Mouse (Mus musculus) hindbrain, embryonic 10.5 days (tissue): Measurements from ENCODE around the gene Ticam1. TPM values are rescaled to one million over a fixed set of nuclear protein-coding genes. Genes with fewer than 3 reads are reported as not detected.
A peak's percentile ranks its signal among the peaks of the same experiment; 100 is the strongest.
"Not testable (repeated sequence)": the region's sequence is repeated elsewhere in the genome, so short reads cannot be mapped to it uniquely, and the experiment has no call there.

Experiments
- DNase-seq: peaks from one replicate; pipeline ENCODE4 v3.0.0-alpha.2; 2017; ENCODE audit warnings: low spot score
- H3K27ac ChIP-seq: fragments of 300-500 bp; sonication (generic); 2 replicates; pipeline ENCODE4 v1.5.1; 2016; ENCODE audit warnings: mild to moderate bottlenecking, moderate library complexity
- H3K27me3 ChIP-seq: fragments of 300-500 bp; sonication (generic); 2 replicates; pipeline ENCODE4 v1.6.1; 2016; ENCODE audit warnings: mild to moderate bottlenecking; ENCODE audit not compliant: poor library complexity, insufficient read depth, severe bottlenecking
- H3K36me3 ChIP-seq: fragments of 300-500 bp; sonication (generic); 2 replicates; pipeline ENCODE4 v1.6.1; 2016; ENCODE audit warnings: mild to moderate bottlenecking, moderate library complexity
- H3K4me1 ChIP-seq: fragments of 300-500 bp; sonication (generic); replicated peaks from 2 replicates; pipeline ENCODE4 v1.6.1; 2016; ENCODE audit warnings: mild to moderate bottlenecking
- H3K4me3 ChIP-seq: fragments of 300-500 bp; sonication (generic); 2 replicates; pipeline ENCODE4 v1.5.1; 2016; ENCODE audit warnings: mild to moderate bottlenecking, moderate library complexity
- H3K9me3 ChIP-seq: fragments of 300-500 bp; sonication (generic); 2 replicates; pipeline ENCODE4 v1.6.1; 2016; ENCODE audit warnings: mild to moderate bottlenecking, moderate library complexity
- WGBS: fragments of 180-500 bp; shearing (Covaris S2); methylation state at CpG from one replicate; pipeline ENCODE4 v1.1.7; 2016; 5-methylcytosine and 5-hydroxymethylcytosine counted together
- polyA plus RNA-seq: library from polyadenylated mRNA; unstranded; fragments of >200 nt; fragmentation: Nextera tagmentation; extraction: Ambion mirVana; gene quantifications from 2 replicates; pipeline ENCODE4 v1.2.1, GENCODE M21; 2016

The Ticam1 gene
- polyA plus RNA-seq, 1 experiment from 2014 or later: 2.6 TPM

DNA sequence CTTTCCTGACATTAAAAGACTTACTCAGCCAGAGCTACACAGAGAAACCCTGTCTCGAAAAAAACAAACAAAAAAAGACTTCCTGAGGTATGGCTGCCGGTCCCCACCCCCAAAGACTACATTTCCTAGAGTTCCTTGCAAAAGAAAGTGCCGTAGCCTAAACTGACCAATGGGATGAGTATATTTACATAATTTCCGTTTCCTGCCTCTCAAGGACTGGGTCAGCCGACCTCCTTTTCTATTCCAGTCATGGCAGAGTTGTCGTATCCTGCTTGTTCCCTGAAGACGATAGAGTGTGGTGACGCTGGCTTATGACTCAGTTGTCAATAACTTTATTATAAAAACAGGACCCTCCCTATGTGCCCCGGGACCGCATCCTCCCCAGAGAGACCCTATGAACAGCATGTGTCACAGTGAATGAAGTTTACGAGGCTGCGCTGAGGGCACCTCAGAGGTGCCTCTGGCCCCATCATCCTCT lies 7.4 kb downstream of the Ticam1 start:
- Histone ChIP-seq H3K27ac (peak overlapping the region; percentile 88), H3K9me3 (no peaks in the 10 kb centered on the region), H3K4me3 (peak overlapping the region; percentile 52), H3K4me1 (peaks cover 7% of the 10 kb centered on the region), H3K36me3 (peaks cover 31% of the 10 kb centered on the region), H3K27me3 (no peaks in the 10 kb centered on the region)
- peak; percentile 58 for DNase-seq
- WGBS: 25% methylated on average over 12 of the region's 12 CpGs

DNA sequence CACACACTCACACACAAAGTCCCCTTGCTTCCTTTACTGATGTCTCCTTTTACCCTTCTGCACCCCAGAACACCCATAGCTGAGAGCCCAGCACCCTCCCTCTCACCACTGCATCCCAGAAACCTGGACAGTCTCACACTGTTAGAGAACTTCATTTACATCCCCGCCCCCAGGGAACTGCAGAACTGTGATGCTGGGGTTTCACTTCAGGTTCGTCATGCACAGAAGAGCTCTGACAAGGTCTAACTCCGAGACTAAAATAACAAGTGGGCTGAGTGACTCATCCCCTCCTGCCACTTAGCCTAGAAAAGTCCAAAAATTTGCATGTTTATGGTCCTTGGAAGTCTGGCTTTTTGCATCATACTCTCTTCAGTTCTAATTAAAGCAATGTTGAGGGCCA lies 10.3 kb downstream of the Ticam1 start:
- Histone ChIP-seq H3K9me3 (no peaks in the 10 kb centered on the region), H3K27me3 (no peaks in the 10 kb centered on the region), H3K4me1 (peaks cover 10% of the 10 kb centered on the region), H3K4me3 (no peak overlapping the region), H3K36me3 (peaks cover 43% of the 10 kb centered on the region), H3K27ac (no peak overlapping the region)
- 64% methylated on average over 3 of the region's 3 CpGs for WGBS
- DNase-seq: no peak

DNA sequence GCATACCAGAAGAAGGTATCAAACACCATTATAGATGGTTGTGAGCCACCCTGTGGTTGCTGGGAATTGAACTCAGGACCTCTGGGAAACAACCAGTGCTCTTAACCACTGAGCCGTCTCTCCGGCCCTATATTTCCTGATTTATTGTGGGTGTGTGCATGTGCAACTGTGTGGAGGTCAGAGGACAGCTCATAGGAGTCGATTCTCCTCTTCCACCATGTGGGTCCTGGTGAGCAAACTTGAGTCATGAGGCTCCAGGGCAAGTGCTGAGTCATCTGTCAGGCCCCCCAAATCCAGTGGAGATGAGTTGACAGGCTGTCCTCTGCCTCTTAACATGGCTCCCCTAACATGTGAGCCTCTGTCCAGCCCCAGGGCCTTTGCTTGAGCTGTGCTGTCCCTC lies 10.7 kb downstream of the Ticam1 start:
- Histone ChIP-seq H3K36me3 (peaks cover 43% of the 10 kb centered on the region), H3K9me3 (no peaks in the 10 kb centered on the region), H3K4me1 (peaks cover 10% of the 10 kb centered on the region), H3K4me3 (no peak overlapping the region), H3K27ac (no peak overlapping the region), H3K27me3 (no peaks in the 10 kb centered on the region)
- DNase-seq: no peak
- WGBS: 87% methylated on average over 3 of the region's 3 CpGs

DNA sequence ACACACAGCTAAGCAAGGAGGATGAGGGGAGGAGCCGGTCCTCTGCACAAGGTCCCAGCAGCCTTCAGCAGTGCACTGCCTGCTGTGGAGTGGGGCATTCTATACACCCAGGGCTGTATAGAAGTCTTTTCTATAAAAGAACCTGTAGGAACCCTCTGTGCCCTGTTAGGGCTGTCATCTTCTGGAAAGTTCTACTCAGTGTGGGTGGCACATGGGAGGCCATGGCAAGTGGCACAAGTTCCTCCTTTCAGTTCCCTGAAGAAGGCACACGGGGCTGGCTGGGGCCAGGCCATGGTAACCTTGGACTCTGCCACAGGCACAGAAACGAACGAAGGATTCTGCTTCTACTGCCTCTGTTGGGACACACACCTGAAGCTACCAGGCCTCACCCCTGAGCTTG lies 11.6 kb downstream of the Ticam1 start:
- Histone ChIP-seq H3K4me3 (no peak overlapping the region), H3K36me3 (peaks cover 43% of the 10 kb centered on the region), H3K27ac (no peak overlapping the region), H3K27me3 (no peaks in the 10 kb centered on the region), H3K9me3 (no peaks in the 10 kb centered on the region), H3K4me1 (peaks cover 13% of the 10 kb centered on the region)
- DNase-seq: no peak
- WGBS: 92% methylated on average over 4 of the region's 4 CpGs

DNA sequence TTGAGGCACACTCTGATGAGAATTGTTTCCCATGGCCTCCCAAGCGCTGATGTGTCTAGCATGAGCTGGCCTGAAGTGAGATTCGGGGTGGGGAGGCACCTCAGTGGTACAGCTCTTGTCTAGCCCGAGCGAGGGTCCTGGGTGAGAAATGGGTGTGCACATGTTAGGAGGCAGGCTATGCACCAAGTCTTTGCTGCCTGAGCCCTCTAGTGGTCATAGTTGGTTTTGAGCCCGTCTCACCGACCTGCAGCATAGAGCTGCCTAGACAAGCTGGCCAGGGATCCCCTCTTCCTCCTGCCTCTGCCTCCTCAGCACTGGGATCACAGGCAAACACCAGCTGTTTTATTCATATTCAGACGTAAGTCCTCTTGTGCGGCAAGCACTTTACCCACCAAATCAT lies 12.6 kb downstream of the Ticam1 start:
- Histone ChIP-seq H3K4me1 (peaks cover 15% of the 10 kb centered on the region), H3K27me3 (no peaks in the 10 kb centered on the region), H3K9me3 (no peaks in the 10 kb centered on the region), H3K4me3 (no peak overlapping the region), H3K36me3 (peaks cover 51% of the 10 kb centered on the region), H3K27ac (no peak overlapping the region)
- peak; percentile 79 for DNase-seq
- 22% methylated on average over 8 of the region's 8 CpGs for WGBS

GRCm38 (mm10) chr17:56262645-56263094 lies 13.9 kb downstream of the Ticam1 start:
- Histone ChIP-seq H3K9me3 (no peaks in the 10 kb centered on the region), H3K4me3 (no peak overlapping the region), H3K36me3 (peaks cover 63% of the 10 kb centered on the region), H3K27ac (no peak overlapping the region), H3K4me1 (peaks cover 29% of the 10 kb centered on the region), H3K27me3 (no peaks in the 10 kb centered on the region)
- WGBS: 88% methylated on average over 3 of the region's 3 CpGs
- DNase-seq: no peak

DNA sequence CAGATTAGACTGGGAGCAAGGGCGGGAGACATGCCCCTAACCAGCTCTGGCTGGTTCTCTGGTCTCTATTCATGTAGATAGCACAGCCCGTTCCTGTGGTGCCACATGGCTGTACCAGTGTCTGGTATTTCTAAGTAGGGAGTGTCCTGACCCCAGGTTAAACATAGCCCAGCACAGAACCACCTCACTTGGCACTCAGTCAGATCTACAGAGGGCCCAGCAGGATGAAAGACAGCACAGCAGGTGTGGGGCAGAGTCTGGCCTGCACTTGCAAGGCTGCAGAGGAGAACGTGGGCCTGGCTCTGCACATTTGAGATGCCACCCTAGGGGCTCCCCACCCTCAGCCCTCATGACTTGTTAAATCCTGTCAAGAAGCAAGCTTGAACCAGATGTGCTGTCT lies 15.4 kb downstream of the Ticam1 start:
- WGBS: 79% methylated on average over 3 of the region's 3 CpGs
- Histone ChIP-seq H3K4me1 (peaks cover 36% of the 10 kb centered on the region), H3K4me3 (no peak overlapping the region), H3K36me3 (peaks cover 65% of the 10 kb centered on the region), H3K27ac (no peak overlapping the region), H3K27me3 (no peaks in the 10 kb centered on the region), H3K9me3 (no peaks in the 10 kb centered on the region)
- no peak for DNase-seq

- Histone ChIP-seq H3K27me3 (no peaks in the 10 kb centered on the region), H3K4me1 (peaks cover 40% of the 10 kb centered on the region), H3K4me3 (peak overlapping the region; percentile 9; the same call in 1 of the 2 replicates), H3K9me3 (no peaks in the 10 kb centered on the region), H3K36me3 (peaks cover 55% of the 10 kb centered on the region), H3K27ac (no peak overlapping the region)
- WGBS: 92% methylated on average over 10 of the region's 10 CpGs
- DNase-seq: no peak
Observed at GRCm38 (mm10) chr17:56259301-56260037, 17.1 kb downstream of the Ticam1 start.

DNA sequence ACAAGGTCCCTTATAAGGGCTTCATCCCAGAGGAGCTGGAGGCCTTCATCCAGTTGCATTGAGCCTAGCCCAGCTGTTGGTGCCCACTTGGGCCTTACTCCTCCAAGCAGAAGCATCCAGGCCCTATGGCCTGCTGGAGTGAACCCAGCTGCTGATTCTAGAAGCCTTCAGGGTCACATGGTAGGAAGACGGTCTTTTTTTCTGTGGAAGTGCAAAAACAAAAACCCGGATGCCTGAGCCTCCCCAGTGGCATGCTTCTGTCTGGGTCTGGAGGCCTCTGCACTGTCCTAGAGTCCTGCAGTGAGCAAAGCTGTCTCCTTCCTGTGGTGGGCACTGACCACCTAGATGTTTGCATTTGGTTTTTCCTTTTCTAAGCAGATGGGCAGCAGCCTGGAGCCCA lies 17.8 kb downstream of the Ticam1 start:
- not testable (repeated sequence) for H3K27ac ChIP-seq, H3K4me3 ChIP-seq, H3K9me3 ChIP-seq, DNase-seq, H3K27me3 ChIP-seq
- H3K36me3 ChIP-seq: peaks cover 55% of the 10 kb centered on the region
- WGBS: 81% methylated on average over 2 of the region's 2 CpGs
- H3K4me1 ChIP-seq: peaks cover 40% of the 10 kb centered on the region

DNA sequence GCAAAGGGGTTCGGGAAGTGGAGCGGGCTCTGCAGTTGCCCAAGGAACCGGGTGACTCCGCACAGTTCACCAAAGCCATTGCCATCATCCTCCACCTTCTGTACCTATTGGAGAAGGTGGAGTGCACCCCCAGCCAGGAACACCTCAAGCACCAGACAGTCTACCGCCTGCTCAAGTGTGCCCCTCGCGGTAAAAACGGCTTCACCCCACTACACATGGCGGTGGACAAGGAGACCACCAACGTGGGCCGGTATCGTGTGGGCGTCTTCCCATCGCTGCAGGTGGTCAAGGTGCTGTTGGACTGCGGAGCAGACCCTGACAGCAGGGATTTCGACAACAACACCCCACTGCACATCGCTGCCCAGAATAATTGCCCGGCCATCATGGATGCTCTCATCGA lies 18.3 kb downstream of the Ticam1 start:
- H3K36me3 ChIP-seq: peaks cover 55% of the 10 kb centered on the region
- WGBS: 96% methylated on average over 19 of the region's 19 CpGs
- peaks cover 40% of the 10 kb centered on the region for H3K4me1 ChIP-seq
- not testable (repeated sequence) for H3K9me3 ChIP-seq, H3K27ac ChIP-seq, DNase-seq, H3K27me3 ChIP-seq
- H3K4me3 ChIP-seq: peak overlapping the region; percentile 74; the same call in 1 of the 2 replicates

DNA sequence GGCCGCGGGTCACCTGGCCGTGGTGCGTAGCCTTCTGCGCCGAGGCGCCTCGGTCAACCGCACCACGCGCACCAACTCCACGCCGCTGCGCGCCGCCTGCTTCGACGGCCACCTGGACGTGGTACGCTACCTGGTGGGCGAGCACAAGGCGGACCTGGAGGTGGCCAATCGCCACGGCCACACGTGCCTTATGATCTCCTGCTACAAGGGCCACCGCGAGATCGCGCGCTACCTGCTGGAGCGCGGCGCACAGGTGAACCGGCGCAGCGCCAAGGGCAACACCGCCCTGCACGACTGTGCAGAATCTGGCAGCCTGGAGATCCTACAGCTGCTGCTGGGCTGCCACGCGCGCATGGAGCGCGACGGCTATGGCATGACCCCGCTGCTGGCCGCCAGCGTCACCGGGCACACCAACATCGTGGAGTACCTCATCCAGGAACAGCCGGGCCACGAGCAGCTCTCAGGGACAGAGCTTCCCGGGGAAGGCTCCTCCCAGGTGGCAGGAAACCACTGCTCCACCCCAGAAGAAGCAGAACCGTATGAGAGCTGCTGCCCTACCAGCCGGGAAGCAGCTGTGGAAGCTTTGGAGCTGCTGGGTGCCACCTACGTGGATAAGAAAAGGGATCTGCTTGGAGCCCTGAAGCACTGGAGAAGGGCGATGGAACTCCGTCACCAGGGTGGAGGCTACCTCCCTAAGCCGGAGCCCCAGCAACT lies 19.2 kb downstream of the Ticam1 start:
- 11% methylated on average over 58 of the region's 58 CpGs for WGBS

DNA sequence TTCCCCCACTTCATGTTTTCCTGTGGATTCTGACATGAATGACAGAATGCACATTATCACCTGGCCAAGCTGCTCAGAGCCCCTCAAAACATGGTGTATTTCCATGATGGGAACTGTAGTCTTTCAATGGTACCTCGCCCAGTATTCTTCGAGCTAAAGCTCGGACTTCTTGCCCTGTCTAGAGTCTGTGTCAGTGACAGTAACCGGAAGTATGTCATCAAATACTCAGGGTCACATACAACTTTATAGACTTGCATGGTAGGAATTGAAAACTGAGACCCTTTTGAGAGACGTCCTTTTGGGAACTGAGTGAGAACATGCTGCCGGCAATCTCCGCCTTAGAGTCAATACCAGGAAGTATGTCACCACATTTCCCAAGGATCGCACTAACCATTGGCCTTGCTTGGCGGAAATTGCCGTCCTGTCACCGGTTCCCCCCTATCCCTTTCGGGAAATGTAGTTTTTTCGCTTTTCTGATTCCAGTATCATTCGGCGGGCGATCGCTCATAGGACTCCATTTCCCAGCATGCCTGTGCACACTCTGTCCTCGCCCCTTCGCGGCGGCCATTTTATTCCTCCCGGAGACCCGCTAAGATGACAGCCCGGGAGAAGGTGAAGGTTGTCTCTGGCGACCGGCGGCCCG lies 20.2 kb downstream of the Ticam1 start, which contains the start of gene Fem1a:
Gene Fem1a, plus strand, starts transcription at position 572 of the 643 bp plus-strand sequence.
- under 1% methylated on average over 28 of the region's 28 CpGs for WGBS
- H3K27ac ChIP-seq: peak within 1 kb of the TSS; percentile 86
- H3K36me3 ChIP-seq: peaks cover 37% of the 10 kb centered on the region
- no peaks in the 10 kb centered on the region for H3K9me3 ChIP-seq
- no peaks in the 10 kb centered on the region for H3K27me3 ChIP-seq
- H3K4me1 ChIP-seq: peaks cover 39% of the 10 kb centered on the region
- peak; percentile 94 for DNase-seq
- peak within 1 kb of the TSS; percentile 74 for H3K4me3 ChIP-seq

More for the DNA sequence above, 19.2 kb downstream of the Ticam1 start:
- no peak for DNase-seq
- H3K9me3 ChIP-seq: no peaks in the 10 kb centered on the region
- peaks cover 40% of the 10 kb centered on the region for H3K4me1 ChIP-seq
- H3K4me3 ChIP-seq: peak overlapping the region; percentile 74
- H3K36me3 ChIP-seq: peaks cover 45% of the 10 kb centered on the region
- no peaks in the 10 kb centered on the region for H3K27me3 ChIP-seq
- H3K27ac ChIP-seq: peak overlapping the region; percentile 86
